Mouse (Mus musculus) midbrain, postnatal 0 days (tissue): Measurements from ENCODE around the gene Oser1. TPM values are rescaled to one million over a fixed set of nuclear protein-coding genes. Genes with fewer than 3 reads are reported as not detected.

Experiments used
- ATAC-seq: fragments of 200-750 bp; cut with Nextera tagmentation; 2 replicates; pipeline ENCODE4 v1.8.0; 2017; ENCODE audit warnings: moderate number of reproducible peaks, mild to moderate bottlenecking, moderate TSS enrichment, moderate library complexity; ENCODE audit not compliant: low FRiP score
- DNase-seq: peaks from one replicate; pipeline ENCODE4 v3.0.0-alpha.2; 2015; ENCODE audit warnings: low spot score
- H3K27ac ChIP-seq: fragments of 300-500 bp; sonication (generic); 2 replicates; pipeline ENCODE4 v1.5.1; 2014; ENCODE audit warnings: low read depth, mild to moderate bottlenecking, low read length, mixed read lengths
- H3K27me3 ChIP-seq: fragments of 300-500 bp; sonication (generic); 2 replicates; pipeline ENCODE4 v1.6.1; 2014; ENCODE audit warnings: low read length, control low read depth, mixed read lengths; ENCODE audit not compliant: insufficient read depth
- H3K36me3 ChIP-seq: fragments of 300-500 bp; sonication (generic); 2 replicates; pipeline ENCODE4 v1.6.1; 2014; ENCODE audit warnings: low read length, control low read depth, mixed read lengths; ENCODE audit not compliant: insufficient read depth
- H3K4me1 ChIP-seq: fragments of 300-500 bp; sonication (generic); 2 replicates; pipeline ENCODE4 v1.6.1; 2014; ENCODE audit warnings: mild to moderate bottlenecking, control low read depth, antibody characterized with exemption, low read length, mixed read lengths; ENCODE audit not compliant: insufficient read depth
- H3K4me2 ChIP-seq: fragments of 300-500 bp; sonication (generic); 2 replicates; pipeline ENCODE4 v1.6.1; 2014; ENCODE audit warnings: low read depth, mild to moderate bottlenecking, low read length, mixed read lengths; ENCODE audit not compliant: poor library complexity, severe bottlenecking
- H3K4me3 ChIP-seq: fragments of 300-500 bp; sonication (generic); 2 replicates; pipeline ENCODE4 v1.5.1; 2014; ENCODE audit warnings: low read depth, mild to moderate bottlenecking, low read length, moderate library complexity
- H3K9ac ChIP-seq: fragments of 300-500 bp; sonication (generic); replicated peaks from 2 replicates; pipeline ENCODE4 v1.6.1; 2014; ENCODE audit warnings: mild to moderate bottlenecking, low read length, moderate library complexity, mixed read lengths; ENCODE audit not compliant: poor library complexity, severe bottlenecking
- H3K9me3 ChIP-seq: fragments of 300-500 bp; sonication (generic); 2 replicates; pipeline ENCODE4 v1.6.1; 2016; ENCODE audit warnings: low read length, control low read depth
- CTCF ChIP-seq: IDR thresholded peaks from 2 replicates; pipeline ENCODE4 v1.5.1; 2016; ENCODE audit warnings: antibody characterized with exemption, mild to moderate bottlenecking
- WGBS: fragments of 180-500 bp; shearing (Covaris S2); extraction: QIAGEN DNeasy Blood & Tissue Kit; methylation state at CpG from one replicate; pipeline ENCODE4 v1.1.7; 2014; 5-methylcytosine and 5-hydroxymethylcytosine counted together
- polyA plus RNA-seq: library from polyadenylated mRNA; unstranded; fragments of >200 nt; fragmentation: Nextera tagmentation; extraction: Ambion mirVana; gene quantifications from 2 replicates; pipeline ENCODE4 v1.2.1, GENCODE M21; 2015
- total RNA-seq: library from RNA; depleted of rRNA; stranded (reverse); fragments of >200 nt; gene quantifications from 2 replicates; pipeline ENCODE4 v1.2.3, GENCODE M21; 2014

The Oser1 gene
- total and polyA plus RNA-seq, 2 experiments from 2014 or later = 29.9 to 63.8 TPM

- 53% methylated on average over 4 of the region's 4 CpGs for WGBS
- no peak overlapping the region for H3K27ac ChIP-seq
- H3K9me3 ChIP-seq = no peaks in the 10 kb centered on the region
- no peak for DNase-seq
- H3K36me3 ChIP-seq = no peaks in the 10 kb centered on the region
- H3K4me3 ChIP-seq = no peak overlapping the region
- H3K4me2 ChIP-seq = no peak overlapping the region
- H3K27me3 ChIP-seq = peaks cover 7% of the 10 kb centered on the region; the same call in 1 of the 2 replicates
- H3K9ac ChIP-seq = no peak overlapping the region
- TF ChIP-seq CTCF = no peak
- no peaks in the 10 kb centered on the region for H3K4me1 ChIP-seq
- no peak for ATAC-seq
These were observed 54.3 kb downstream of the Oser1 start for GRCm38 (mm10) chr2:163370175-163370574.

- WGBS = 69% methylated on average over 18 of the region's 18 CpGs
- Histone ChIP-seq H3K4me2 (no peak overlapping the region), H3K4me1 (no peaks in the 10 kb centered on the region), H3K36me3 (no peaks in the 10 kb centered on the region), H3K9ac (no peak overlapping the region), H3K27ac (no peak overlapping the region), H3K9me3 (no peaks in the 10 kb centered on the region), H3K27me3 (no peaks in the 10 kb centered on the region), H3K4me3 (no peak overlapping the region)
- TF ChIP-seq CTCF = no peak
- DNase-seq = no peak
- ATAC-seq = no peak
These were observed 59.5 kb downstream of the Oser1 start for GRCm38 (mm10) chr2:163364785-163365541.

GRCm38 (mm10) chr2:163362940-163363921 lies 61.3 kb downstream of the Oser1 start:
- 79% methylated on average over 12 of the region's 12 CpGs for WGBS
- Histone ChIP-seq H3K4me1 (no peaks in the 10 kb centered on the region), H3K4me3 (no peak overlapping the region), H3K9me3 (no peaks in the 10 kb centered on the region), H3K4me2 (no peak overlapping the region), H3K27ac (no peak overlapping the region), H3K36me3 (no peaks in the 10 kb centered on the region), H3K9ac (no peak overlapping the region), H3K27me3 (no peaks in the 10 kb centered on the region)
- no peak for TF ChIP-seq CTCF
- DNase-seq (no peak), ATAC-seq (no peak)

- Histone ChIP-seq H3K4me2 (no peak overlapping the region), H3K27me3 (no peaks in the 10 kb centered on the region), H3K4me3 (no peak overlapping the region), H3K9ac (no peak overlapping the region), H3K9me3 (no peaks in the 10 kb centered on the region), H3K4me1 (no peaks in the 10 kb centered on the region), H3K27ac (no peak overlapping the region), H3K36me3 (no peaks in the 10 kb centered on the region)
- no peak for TF ChIP-seq CTCF
- ATAC-seq (no peak), DNase-seq (no peak)
- WGBS = 84% methylated on average over 16 of the region's 16 CpGs
These were observed 63.5 kb downstream of the Oser1 start for GRCm38 (mm10) chr2:163360858-163361623.

- no peak for TF ChIP-seq CTCF
- WGBS = 76% methylated on average over 2 of the region's 2 CpGs
These were observed 65.2 kb downstream of the Oser1 start for GRCm38 (mm10) chr2:163359253-163359652.

More at GRCm38 (mm10) chr2:163359253-163359652, 65.2 kb downstream of the Oser1 start:
- Histone ChIP-seq H3K27ac (no peak overlapping the region), H3K36me3 (no peaks in the 10 kb centered on the region), H3K27me3 (no peaks in the 10 kb centered on the region), H3K4me3 (no peak overlapping the region), H3K9ac (no peak overlapping the region), H3K9me3 (no peaks in the 10 kb centered on the region), H3K4me2 (no peak overlapping the region), H3K4me1 (no peaks in the 10 kb centered on the region)
- DNase-seq (no peak), ATAC-seq (no peak)
